Mouse (Mus musculus): ENCODE measurements around the gene 1810055G02Rik. TPM values are rescaled to one million over a fixed set of nuclear protein-coding genes. Genes with fewer than 3 reads are reported as not detected.

The 1810055G02Rik gene
- 109 and 131 TPM in 2 replicates for polyA plus RNA-seq (2012; rRNA removed)

GRCm38 (mm10) chr19:3708078-3709012 lies at the start of gene 1810055G02Rik:
1810055G02Rik (plus strand) TSS chr19:3708293.

GRCm38 (mm10) chr19:3686215-3686894 lies 21.7 kb upstream of the 1810055G02Rik start, which contains the start of gene Lrp5:
Lrp5 (minus strand) TSS chr19:3686564.

DNA sequence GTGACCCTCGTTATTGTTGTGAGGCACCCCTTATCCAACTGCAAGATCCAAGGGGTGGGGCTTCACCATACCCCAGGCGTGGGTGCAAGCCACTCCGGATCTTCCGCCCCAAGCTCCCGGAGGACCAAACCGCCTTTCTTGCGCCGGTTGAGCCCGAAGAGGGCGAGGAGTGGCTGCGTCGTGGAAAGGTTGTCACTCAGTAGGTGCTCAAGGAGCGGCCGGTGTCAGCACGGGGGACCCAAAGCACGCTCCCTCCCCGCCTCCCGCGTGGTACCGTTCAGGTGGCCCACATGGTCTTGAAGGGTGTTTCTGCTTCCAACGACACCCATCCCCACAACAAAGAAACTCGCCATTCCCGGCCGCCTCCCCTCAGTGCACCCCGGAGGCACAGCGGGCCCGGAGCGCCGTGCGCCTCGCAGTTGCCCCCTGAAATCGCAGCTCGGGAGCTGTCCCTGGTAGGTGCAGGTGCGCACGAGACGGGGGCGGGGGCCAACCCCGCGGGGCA lies 59.2 kb downstream of the 1810055G02Rik start, which contains the start of gene Kmt5b:
TSS of gene Kmt5b (plus strand) at position 146 of the 505 bp plus-strand sequence.

Other genes starting within 250 kb of the 1810055G02Rik start
- 66.7 and 71.9 TPM in 2 replicates for gene Ppp6r3, start 132.5 kb upstream of the 1810055G02Rik start, polyA plus RNA-seq (2012; rRNA removed)
- 58.3 and 71.5 TPM in 2 replicates for gene Lrp5, start 21.7 kb upstream of the 1810055G02Rik start, polyA plus RNA-seq (2012; rRNA removed)
- gene Kmt5b, start 59.1 kb downstream of the 1810055G02Rik start, polyA plus RNA-seq (2012; rRNA removed), result 14.5 and 17.9 TPM in 2 replicates
- gene Chka, start 143.5 kb downstream of the 1810055G02Rik start, polyA plus RNA-seq (2012; rRNA removed), result 104 and 134 TPM in 2 replicates
- 201 and 237 TPM in 2 replicates for gene Tcirg1, start 198.8 kb downstream of the 1810055G02Rik start, polyA plus RNA-seq (2012; rRNA removed)
- gene Ndufs8, start 204.5 kb downstream of the 1810055G02Rik start, polyA plus RNA-seq (2012; rRNA removed), result 383 and 425 TPM in 2 replicates
- gene Aldh3b1, start 221.5 kb downstream of the 1810055G02Rik start, polyA plus RNA-seq (2012; rRNA removed), result 48.6 and 65.2 TPM in 2 replicates
- gene Unc93b1, start 226.9 kb downstream of the 1810055G02Rik start, polyA plus RNA-seq (2012; rRNA removed), result 181 and 196 TPM in 2 replicates